Mouse (Mus musculus) ES-CJ7 (cell line): ENCODE data around the gene Gm42742.
A peak's percentile ranks its signal among the peaks of the same experiment; 100 is the strongest.

Experiments
- DNase-seq: peaks from one replicate; pipeline ENCODE4 v3.0.0; 2011; ENCODE audit warnings: low read depth, low spot score

Gm42742 gene

GRCm38 (mm10) chr7:127020901-127021562 is at the start of gene Gm42742, which contains the start of gene Prrt2:
Gm42742 (minus strand) TSS chr7:127021097.
Prrt2 (minus strand) TSS chr7:127021211.
- DNase-seq: peak; percentile 47

- no peak for DNase-seq
These were observed 45.4 kb upstream of the Gm42742 start for GRCm38 (mm10) chr7:127066317-127066716.

GRCm38 (mm10) chr7:127065538-127065937 is 44.6 kb upstream of the Gm42742 start:
- DNase-seq: no peak

GRCm38 (mm10) chr7:127055026-127055585 is 34.2 kb upstream of the Gm42742 start:
- no peak for DNase-seq

- peak; percentile 84 for DNase-seq
These were observed 21.2 kb upstream of the Gm42742 start, which contains the start of gene Kif22 for GRCm38 (mm10) chr7:127041851-127042672. Kif22 (minus strand) TSS chr7:127042471.

GRCm38 (mm10) chr7:127031244-127031643 is 10.3 kb upstream of the Gm42742 start:
- peak; percentile 66 for DNase-seq

GRCm38 (mm10) chr7:127030172-127030571 is 9.3 kb upstream of the Gm42742 start:
- DNase-seq: no peak

- no peak for DNase-seq
These were observed 7.0 kb upstream of the Gm42742 start for GRCm38 (mm10) chr7:127027885-127028284.

GRCm38 (mm10) chr7:127026984-127027726 is 6.3 kb upstream of the Gm42742 start, which contains the start of gene Maz:
Maz (minus strand) TSS chr7:127027037.
- DNase-seq: peak; percentile 99

- DNase-seq: no peak
These were observed 5.7 kb upstream of the Gm42742 start for GRCm38 (mm10) chr7:127026616-127026983.

GRCm38 (mm10) chr7:127026161-127026600 is 5.3 kb upstream of the Gm42742 start:
- DNase-seq: peak; percentile 83

- no peak for DNase-seq
These were observed 4.8 kb upstream of the Gm42742 start for GRCm38 (mm10) chr7:127025556-127026160.

GRCm38 (mm10) chr7:127024755-127025555 is 4.1 kb upstream of the Gm42742 start:
- peak; percentile 81 for DNase-seq

GRCm38 (mm10) chr7:127023896-127024690 is 3.2 kb upstream of the Gm42742 start:
- no peak for DNase-seq

GRCm38 (mm10) chr7:127023272-127023691 is 2.4 kb upstream of the Gm42742 start:
- no peak for DNase-seq

- DNase-seq: no peak
These were observed 1.8 kb upstream of the Gm42742 start for GRCm38 (mm10) chr7:127022528-127023271.

GRCm38 (mm10) chr7:127021563-127022527 is 948 bp upstream of the Gm42742 start:
- peak; percentile 54 for DNase-seq

GRCm38 (mm10) chr7:127020491-127020890 is 406 bp downstream of the Gm42742 start:
- DNase-seq: no peak
